Mouse (Mus musculus): ENCODE measurements around the gene Ddhd1.

The Ddhd1 gene

DNA sequence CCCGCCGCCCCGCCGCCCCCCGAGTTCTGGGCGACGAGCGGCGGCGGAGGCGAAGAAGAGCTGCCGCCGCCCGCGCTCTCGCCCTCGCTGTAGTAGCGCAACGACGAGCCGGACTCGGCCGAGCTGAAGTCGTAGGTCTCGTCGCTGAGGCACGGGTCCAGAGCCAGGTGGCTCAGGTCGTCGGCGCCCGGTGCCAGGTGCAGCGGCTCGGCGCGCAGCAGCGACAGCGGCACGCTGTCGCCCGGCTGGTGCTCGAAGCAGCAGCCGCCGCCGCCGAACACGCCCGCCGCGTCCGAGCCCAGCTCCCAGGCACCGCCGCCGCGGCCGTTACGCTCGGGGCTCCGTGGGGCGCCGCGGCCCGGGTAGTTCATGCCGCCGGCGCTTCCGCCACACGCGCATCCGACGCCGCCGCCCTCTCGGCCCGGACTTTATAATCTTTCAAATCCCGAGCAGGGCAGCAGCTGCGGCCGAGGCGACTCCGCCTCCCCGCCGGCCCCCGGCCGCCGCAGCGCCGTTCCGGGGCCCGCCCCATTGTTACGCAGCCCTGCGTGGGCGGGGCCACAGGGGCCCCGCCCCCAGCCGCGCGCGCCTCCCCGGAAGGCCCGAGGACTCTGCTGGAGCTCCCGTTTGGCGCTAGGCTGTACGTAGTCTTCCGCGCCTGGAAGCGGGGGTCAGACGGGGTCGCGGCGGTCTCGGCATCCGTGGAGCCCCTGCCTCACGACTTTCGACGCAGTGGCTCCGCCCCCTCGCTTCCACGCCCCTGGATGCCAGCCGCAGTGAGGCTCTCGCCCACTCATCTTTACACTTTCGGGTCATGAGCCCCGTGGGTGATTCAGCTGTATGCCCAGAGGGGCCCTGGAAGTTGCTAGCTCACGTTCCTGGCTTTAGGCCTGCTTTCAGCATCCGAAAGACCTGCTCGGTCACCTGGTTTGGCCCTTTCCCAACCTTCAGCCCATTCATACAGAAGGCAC, at the start of gene Ddhd1:
Ddhd1 (minus strand) TSS at position 503 of the 971 bp plus-strand sequence.
- peak; percentile 80 for DNase-seq (ENCODE audit: low spot score)

DNA sequence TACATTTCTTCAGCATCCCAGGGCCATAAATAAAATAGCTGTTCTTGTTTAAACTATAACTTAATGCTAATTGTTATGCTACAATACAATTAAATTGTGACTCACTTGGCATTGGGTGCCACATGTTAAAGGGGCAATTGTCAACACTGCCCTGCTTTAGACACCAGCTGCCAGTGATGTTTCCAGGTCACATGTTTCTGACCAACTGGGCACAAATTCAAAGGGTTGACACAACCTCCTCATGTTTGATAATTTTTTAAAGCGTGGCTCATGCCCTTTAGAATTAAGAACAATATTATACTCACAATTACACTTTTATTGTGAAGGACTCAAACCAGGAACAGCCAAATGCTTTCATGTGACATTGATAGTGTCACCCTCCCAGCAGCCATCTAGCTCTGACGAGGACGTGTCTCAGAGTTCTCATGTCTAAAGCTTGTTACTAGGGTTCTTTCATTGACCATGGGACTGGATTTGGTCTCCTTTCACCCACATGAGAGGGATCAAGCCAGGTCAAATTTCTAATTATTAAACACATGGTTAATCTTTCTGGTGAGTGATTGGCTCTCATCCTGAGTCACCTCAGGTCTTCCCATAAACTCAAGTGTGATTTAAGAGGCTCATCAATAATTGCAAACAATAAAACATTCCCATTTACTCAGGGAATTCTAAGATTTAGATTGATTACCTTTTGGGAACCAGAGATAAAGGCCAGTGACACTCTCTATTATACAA, 49.4 kb upstream of the Ddhd1 start:
- no peak for DNase-seq (ENCODE audit: low spot score)

DNA sequence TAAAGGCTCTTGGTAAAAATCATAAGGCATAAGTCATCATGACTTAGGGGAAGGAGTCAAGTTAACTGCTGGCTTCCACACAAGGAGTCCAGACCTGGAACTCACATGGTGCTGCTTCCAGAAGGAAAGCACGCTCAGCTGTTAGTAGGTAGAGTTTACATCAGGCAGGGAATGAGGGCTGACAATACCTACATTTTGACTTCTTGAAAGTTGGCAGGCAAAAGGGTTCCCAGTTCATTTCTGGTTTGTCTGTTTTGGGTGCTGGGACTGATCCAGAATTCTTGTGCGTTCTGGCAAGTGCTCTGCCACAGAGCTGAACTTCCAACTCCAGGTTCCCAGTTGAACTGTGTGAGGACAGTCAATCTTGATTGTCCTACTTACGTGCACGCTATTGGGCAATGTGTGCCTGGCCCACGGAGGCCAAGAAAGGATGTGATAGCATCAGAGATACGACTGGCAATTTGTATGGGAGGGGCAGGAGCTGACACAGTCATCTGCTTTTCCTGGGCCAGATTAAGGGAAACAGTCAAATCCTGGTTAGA, 42.2 kb upstream of the Ddhd1 start:
- DNase-seq (ENCODE audit: low spot score): no peak

DNA sequence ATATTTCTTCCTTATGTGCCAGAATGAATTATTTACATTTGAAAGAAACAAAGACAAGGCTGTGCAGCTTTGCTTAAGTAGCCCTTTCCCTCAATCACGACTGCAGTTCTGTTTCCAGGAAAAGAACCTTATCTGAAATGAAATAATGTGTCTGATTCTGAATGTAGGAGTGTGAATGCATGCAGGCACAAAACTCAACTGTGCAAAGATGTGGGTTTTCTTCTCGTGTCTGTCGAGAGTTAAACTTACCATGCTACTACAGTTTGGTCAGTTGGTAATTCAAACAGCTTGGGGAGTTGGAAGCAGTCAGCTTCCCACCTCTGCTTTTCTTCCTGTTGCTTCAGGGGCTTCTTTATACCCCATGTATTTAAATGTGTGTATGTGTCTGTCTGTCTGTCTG, 40.9 kb upstream of the Ddhd1 start:
- no peak for DNase-seq (ENCODE audit: low spot score)

DNA sequence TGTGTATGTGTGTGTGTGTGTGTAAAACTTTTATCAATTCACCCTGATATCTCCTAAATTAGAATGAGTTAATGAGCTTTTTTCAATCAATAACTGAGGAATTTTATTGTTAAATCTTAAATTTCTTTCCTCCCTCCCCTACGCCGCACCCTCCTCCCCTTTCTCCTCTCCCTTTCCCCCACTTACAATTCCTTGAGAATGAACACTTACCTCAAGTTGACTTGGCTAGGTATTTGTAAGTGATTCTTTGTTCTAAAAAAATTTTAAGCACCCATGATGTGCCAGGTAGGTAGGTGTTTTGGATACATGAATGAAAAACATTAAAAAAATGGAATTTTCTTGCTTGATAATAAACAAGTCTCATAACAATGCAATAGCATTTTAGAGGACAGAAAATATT, 38.2 kb upstream of the Ddhd1 start:
- DNase-seq (ENCODE audit: low spot score): no peak

DNA sequence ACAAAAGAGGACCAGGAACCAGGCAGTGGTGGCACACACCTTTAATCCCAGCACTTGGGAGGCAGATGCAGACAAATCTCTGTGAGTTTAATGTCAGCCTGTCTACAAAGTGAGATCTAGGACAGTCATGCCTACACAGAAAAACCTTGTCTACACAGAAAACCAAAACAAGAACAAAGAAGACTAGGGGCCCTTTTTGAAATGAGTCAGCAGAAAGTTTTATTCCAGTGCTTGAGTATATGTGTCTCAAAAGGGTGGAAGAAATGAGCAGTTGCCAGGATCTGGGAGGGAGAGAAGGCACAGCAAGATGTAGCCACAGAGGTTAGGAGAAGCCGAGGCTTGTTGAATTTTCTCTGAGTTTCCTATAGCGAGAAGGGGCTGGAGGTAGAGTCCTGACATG, 35.9 kb upstream of the Ddhd1 start:
- DNase-seq (ENCODE audit: low spot score): no peak

DNA sequence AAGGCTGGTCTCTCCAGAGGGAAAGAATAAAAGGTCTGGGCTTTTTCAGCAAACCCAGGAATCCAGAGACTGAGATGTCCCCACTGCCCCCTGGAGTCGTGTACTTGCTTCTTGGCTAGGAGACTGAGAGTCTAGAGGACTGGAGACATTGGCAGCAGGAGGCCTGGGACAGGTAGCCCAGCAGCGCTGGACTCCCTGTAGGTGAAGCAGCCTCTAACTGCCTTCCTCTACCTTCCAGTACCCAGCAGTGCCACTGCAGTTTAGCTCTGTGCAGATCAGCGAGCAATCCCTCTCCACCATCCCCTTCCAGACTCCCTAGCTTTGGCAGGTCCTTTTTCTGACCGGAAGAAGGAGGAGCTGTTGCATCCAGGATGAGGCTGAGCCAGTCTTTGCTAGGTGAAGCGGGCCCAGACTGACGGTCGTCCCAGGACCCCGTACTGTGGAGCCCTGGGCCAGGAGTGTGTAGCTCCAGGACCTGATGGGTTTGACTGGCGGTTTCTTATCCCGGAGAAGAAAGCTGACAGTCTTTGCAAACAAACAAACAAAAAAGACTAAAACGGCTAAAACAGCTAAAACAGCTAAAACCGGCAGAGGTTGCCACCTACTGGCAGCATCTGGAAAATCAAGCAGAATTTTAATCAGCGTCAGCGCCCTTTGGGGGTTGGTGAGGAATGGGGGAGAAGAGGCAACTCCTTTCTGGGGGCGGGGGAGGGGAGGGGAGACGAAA, 32.7 kb upstream of the Ddhd1 start:
- peak; percentile 6 for DNase-seq (ENCODE audit: low spot score)

DNA sequence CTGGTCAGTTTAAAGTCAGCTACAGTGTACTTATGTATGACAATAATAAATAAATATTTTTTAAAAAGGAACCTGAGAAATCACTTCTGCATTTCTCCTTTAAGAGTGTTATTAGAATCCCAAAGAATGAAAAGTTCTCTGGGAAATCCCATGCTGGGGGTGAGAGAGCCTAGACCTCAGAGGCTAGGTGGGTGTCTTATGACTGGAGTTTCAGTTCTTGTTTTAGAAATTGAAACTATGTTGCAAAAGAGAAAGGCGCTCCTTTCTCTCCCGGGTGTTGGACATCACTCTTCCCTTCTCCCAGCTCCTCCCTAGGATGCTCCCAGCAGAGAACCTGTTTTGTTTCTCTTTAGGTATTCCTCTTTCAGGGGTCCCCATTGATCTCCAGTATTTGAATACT, 27.4 kb upstream of the Ddhd1 start:
- DNase-seq (ENCODE audit: low spot score): no peak

DNA sequence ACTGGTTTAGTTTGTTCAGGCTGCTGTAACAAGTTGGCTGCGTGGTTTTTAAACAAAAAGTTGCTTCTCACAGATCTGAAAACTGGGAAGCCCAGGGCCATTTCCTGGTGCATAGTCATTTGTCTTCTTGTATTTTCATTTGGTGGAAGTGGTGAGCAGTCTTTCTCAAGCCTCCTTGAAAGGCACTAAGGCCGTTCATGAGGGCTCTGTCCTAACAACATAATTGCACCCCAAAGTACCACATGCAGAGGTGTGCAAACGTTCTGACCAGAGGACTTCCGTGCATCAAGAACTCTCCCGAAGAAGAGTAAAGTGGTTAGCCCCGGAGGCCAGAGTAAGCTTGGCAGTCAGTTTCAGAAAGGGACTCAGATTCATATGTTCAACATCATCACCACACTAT, 18.8 kb upstream of the Ddhd1 start:
- DNase-seq (ENCODE audit: low spot score): no peak

DNA sequence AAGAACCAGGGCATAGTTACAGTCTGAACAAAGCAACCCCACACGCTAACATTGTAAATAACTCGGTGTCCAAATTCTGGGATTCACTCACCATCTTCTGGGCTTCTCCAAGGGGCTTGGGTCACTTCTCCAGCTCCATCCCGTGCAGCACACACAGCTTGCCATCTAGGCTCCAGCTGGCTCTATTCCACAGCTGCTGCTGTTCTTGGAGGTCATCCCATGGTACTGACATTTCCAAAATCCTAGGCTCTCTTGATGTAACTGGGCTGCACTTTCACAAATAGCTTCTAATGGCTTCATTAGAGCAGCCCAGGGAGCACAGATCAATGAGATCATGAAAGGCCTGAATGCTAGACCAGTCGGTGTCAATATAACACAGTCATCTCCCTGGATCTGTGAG, 10.4 kb upstream of the Ddhd1 start:
- DNase-seq (ENCODE audit: low spot score): no peak

DNA sequence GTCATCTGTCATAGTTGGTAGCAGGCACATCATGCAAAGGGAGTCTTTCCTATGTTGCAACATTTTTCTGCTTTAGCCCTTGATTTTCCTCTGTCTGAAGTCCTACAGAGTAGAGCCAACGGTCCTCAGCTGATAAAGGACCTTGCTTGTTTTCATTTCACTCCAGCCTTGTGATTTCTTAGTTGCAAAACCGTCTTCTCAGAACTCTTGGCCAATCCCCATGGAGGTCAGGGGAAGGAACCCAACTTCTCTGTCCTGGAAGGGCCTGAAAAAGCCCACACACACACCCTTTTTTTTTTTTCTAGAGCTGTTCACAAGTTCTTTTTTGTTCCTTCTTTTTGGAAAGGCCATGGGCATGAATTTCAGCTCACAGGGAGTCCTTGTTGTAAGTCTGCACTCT, 9.3 kb upstream of the Ddhd1 start:
- no peak for DNase-seq (ENCODE audit: low spot score)

DNA sequence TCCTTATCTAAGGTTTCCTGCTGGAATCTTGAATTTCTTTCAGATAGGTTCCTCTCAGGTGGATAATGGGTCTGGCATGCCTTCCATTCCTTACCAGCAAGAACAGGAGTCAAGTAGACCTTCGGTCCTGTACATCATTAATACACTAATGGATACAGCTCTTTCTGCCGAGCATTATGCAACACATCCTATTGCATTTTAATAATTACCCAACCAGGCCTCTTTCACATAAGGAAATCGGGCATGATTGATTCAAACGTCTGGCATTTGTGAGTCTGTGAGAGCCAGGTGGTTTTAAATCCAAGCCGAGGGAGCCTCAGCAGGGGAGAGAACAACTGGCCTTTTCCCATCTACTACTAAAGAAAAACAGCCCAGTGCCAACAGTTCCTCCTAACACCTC, 3.6 kb upstream of the Ddhd1 start:
- DNase-seq (ENCODE audit: low spot score): no peak

DNA sequence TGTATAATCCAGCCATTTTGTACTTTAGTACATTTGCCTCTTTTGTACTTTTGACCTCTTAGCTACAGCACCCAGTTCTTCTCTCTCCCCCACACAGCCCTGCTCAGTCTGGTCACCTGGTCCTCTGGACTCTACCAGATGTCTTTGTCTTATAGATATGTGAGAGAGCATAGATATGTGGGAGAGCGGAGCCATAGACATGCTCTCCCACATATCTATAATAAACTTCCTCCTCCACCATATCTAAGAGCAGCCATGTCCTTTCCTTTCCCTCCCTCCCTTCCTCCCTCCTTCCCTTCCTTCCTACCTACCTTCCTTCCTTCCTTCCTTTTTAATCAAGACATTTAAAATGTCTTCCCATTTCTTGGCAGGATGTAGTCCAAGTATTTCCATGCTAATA, 2.4 kb upstream of the Ddhd1 start:
- no peak for DNase-seq (ENCODE audit: low spot score)

DNA sequence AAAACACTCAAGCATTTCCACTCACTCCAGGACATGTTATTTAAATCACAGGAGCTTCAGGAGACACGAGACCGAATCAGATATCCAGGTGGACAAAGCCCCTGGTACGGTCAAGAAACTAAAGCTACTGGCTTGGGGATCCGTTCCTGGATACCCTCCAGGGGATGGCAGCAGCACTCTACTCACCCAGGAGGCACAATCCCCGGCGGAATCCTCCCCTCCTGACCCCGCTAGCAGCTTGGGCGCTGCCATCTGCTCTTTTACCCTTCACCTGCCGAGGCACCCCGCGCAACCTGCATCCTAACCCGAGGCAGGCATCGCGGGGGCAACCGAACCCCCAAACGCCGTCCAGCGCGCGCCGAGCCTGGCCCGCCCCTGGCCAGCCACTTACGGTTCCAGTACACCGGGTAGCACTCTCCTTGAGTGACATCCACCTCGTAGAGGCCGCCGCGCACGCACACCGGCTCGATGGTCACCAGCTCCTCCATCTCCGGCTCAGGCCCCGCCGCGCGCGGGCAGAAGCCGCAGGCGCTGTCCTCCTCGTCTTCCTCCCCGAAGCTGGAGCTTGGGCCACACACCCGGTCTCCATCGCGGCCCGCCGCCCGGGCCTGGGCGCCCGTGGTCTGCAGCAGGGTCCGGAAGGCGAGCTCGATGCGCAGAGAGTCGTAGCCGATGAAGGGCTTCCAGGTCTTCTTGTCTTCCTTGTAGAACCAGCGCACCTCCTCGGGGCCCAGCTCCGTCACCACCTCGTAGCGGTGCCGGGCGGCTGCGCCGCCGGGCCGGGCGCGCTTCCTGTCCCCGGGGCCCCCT, 907 bp downstream of the Ddhd1 start:
- peak; percentile 33 for DNase-seq (ENCODE audit: low spot score)

DNA sequence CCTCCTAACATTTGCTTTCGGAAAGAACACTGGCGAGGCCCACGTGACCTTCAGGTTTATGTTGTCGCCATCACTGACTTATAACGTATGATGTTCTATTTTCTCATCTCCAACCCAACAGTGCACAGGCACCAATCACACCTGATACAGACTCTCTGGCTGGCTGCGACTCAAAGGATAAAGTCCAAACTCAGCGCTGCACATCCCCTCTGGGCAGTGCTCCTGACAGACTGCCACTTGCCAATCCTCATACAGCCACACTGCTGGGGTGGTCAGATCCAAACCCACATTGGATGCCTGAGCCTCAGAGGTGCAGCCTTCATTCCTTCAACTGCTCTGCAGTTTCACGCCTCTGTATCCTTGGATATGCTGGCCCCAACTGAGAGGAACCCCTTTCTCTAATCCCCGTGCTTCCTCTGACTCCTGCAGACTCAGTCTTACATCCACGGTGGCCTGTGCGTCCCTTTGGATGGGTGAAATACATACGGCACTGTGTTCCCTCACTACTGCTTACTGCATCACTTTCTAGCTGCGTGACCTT, 3.0 kb downstream of the Ddhd1 start:
- no peak for DNase-seq (ENCODE audit: low spot score)

DNA sequence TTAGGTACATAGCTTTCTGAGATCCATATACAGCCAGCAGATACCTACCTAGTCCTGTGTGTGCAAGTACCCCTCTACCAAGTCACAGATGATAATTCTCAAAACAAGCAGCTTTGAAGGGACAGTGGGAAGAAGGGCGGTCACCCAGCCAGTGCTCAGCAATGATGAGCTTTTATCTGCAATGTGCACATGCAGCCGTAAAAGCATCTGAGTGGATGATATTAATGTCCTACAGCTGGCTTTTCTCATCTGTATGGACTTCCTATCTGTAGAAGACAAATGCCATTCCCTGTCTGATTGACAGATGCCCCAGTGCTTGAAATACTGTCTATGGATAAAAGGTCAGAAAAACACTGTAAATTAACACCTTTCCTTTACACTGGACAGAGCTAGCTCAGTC, 4.2 kb downstream of the Ddhd1 start:
- peak; percentile 16 for DNase-seq (ENCODE audit: low spot score)

DNA sequence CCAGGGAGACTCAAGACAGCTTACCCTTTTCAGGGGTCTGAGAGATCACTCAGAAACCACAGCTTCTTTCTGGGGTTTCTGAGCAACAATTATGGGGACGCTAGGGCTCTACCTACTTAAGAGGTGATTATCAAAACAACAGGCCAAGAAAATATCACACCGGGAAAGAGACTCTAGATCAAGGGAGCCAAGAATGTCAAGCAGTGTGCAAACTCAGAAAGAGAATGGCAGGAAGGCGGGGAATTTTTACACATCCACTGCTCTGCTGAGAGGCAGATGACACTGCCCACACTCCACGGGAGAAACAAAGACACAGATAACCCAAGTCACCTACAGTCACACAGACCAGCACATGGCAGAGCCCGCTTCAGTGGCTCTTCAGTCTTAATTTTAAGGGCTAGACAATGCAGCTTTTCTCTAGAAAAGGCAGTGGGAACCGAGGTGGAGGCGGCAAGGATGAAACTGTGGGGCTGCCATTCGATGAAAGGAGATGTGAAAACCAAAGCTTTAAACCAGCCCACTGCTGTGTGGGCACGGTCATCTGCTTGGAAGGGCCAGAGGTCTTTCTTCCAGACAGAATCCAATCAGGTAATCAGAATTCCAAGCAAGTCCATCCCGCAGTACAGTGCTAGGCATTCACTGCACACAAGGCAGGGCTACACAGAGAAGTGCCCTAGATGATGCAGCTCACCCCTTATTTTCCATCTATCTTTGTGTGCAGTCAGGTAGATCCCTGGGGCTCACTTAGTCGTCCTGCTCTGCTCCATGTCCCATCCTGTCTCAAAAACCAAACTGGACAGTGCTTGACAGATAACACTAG, 8.7 kb downstream of the Ddhd1 start:
- DNase-seq (ENCODE audit: low spot score): no peak

DNA sequence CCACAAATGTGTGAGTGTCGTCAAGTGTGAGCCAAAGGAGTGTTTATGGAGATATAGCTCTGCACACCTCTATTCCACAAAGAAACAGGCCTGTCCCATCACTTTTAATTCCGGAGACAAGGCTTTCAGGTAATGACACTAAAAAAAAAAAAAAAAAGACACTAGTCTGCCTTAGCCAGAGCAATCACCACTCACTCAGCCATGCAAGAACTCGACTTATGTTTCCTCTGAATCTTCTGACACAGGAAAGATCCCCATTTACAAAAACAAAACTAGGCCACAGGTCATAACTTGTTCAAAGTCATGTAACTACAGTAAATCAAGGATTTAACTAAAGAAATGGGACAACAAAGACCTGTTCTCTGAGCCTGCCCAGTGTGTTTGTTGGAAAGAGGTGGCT, 9.8 kb downstream of the Ddhd1 start:
- no peak for DNase-seq (ENCODE audit: low spot score)

DNA sequence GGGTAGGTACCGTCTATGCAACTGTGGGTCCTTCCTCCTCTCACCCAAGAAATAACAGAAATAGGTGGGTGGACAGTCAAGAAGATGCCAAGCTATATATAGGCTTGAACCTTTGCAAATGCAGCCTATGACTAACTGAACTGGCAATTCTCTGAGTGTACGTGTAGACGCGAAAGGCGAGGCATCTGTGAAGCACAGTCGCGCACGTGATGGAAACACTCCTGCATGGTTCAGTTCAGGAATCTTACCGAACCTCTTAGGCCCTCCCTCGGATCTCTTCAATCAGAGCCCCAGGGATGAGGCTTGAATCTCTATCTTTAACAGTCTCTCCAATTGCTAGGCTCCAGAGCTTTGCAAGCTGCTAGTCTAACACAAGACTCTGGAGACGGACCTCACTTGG, 10.3 kb downstream of the Ddhd1 start:
- no peak for DNase-seq (ENCODE audit: low spot score)

DNA sequence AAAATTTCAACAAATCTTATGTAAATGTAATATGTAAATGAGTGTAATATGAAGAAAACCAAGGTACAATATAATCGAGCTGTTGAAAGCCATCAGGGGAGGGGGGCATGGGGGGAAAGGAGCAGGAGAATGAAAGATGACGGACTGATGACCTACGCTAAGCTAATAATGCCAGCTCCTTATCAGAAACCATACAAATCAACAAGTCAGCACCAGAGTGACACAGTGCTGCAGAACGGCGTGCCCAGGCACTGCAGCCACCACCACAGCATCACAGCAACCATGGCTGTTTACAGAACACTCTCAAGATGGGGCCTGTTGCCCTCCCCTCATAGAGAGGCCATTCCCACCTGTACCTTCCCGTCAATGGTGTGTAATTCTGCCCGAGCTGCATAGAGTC, 10.8 kb downstream of the Ddhd1 start:
- no peak for DNase-seq (ENCODE audit: low spot score)
